In genomic region chr9:77620482-77620881, GRCm38 (mm10) we compare ENCODE assay signal across 12 mouse cellular contexts. TPM values are rescaled to one million over a fixed set of nuclear protein-coding genes. Genes with fewer than 3 reads are reported as not detected.
DNase-seq lines count a peak whose midpoint lies in the region; ATAC-seq and TF ChIP-seq lines count a peak whose summit lies in the region.
"Had no signal": no experiment of that assay in that cellular context is flagged by ENCODE, and none has a peak within 500 bp of the region (broad histone marks: within the 10 kb centered on the region; RNA-seq: fewer than 3 reads in every experiment).

No protein-coding gene starts in this region.

- H3K9me3 ChIP-seq in heart, embryonic 12.5 days (replicated peaks): no peaks in the 10 kb centered on the region
- H3K9me3 ChIP-seq in stomach, postnatal 0 days (ENCODE audit: control insufficient read depth, low read length): no peaks in the 10 kb centered on the region
- H3K9me3 ChIP-seq: limb, embryonic 12.5 days; midbrain, embryonic 12.5 days had no signal

- no peak overlapping the region for H3K9ac ChIP-seq in heart, embryonic 12.5 days
- H3K9ac ChIP-seq in stomach, postnatal 0 days (ENCODE audit: low read length): no peak overlapping the region
- H3K9ac ChIP-seq: limb, embryonic 12.5 days; midbrain, embryonic 12.5 days had no signal

- H3K4me3 ChIP-seq in heart, embryonic 12.5 days: no peak overlapping the region
- no peak overlapping the region for H3K4me3 ChIP-seq in stomach, postnatal 0 days (ENCODE audit: low read depth, low read length)
- H3K4me3 ChIP-seq: limb, embryonic 12.5 days; midbrain, embryonic 12.5 days had no signal

- no peak overlapping the region for H3K27ac ChIP-seq in heart, embryonic 12.5 days (ENCODE audit: poor library complexity, severe bottlenecking)
- no peak overlapping the region for H3K27ac ChIP-seq in stomach, postnatal 0 days (replicated peaks)
- H3K27ac ChIP-seq: limb, embryonic 12.5 days; midbrain, embryonic 12.5 days had no signal

- no peaks in the 10 kb centered on the region for H3K27me3 ChIP-seq in heart, embryonic 12.5 days (replicated peaks)
- no peaks in the 10 kb centered on the region for H3K27me3 ChIP-seq in stomach, postnatal 0 days (ENCODE audit: control insufficient read depth, insufficient read depth, low read length)
- H3K27me3 ChIP-seq: limb, embryonic 12.5 days; midbrain, embryonic 12.5 days had no signal

- H3K4me1 ChIP-seq in heart, embryonic 12.5 days (replicated peaks): peaks cover 19% of the 10 kb centered on the region
- H3K4me1 ChIP-seq in stomach, postnatal 0 days (replicated peaks; ENCODE audit: control insufficient read depth, insufficient read depth): no peaks in the 10 kb centered on the region
- H3K4me1 ChIP-seq: limb, embryonic 12.5 days; midbrain, embryonic 12.5 days had no signal

- WGBS in heart, embryonic 12.5 days: 55% methylated on average over 2 of the region's 2 CpGs
- 31% methylated on average over 2 of the region's 2 CpGs for WGBS in stomach, postnatal 0 days

- TF ChIP-seq EP300 in stomach, postnatal 0 days (optimal IDR thresholded peaks at IDR 0.05): no peak

- intact Hi-C loops in heart, postnatal 10 days (cut with DNase I): no loop called here

- H3K36me3 ChIP-seq in heart, embryonic 12.5 days: no peaks in the 10 kb centered on the region
- H3K36me3 ChIP-seq in stomach, postnatal 0 days (ENCODE audit: control insufficient read depth, insufficient read depth, low read length): no peaks in the 10 kb centered on the region
- H3K36me3 ChIP-seq: limb, embryonic 12.5 days; midbrain, embryonic 12.5 days had no signal

- H3K4me2 ChIP-seq in heart, embryonic 12.5 days: no peak overlapping the region
- no peak overlapping the region for H3K4me2 ChIP-seq in stomach, postnatal 0 days (replicated peaks; ENCODE audit: low read depth)
- H3K4me2 ChIP-seq: limb, embryonic 12.5 days; midbrain, embryonic 12.5 days had no signal

- DNase-seq in heart, adult 11 months: peak; percentile 94
- DNase-seq in lung, postnatal 25 days (ENCODE audit: low spot score): peak; percentile 35
- no peak for DNase-seq in lung, postnatal 4 days
- peak; percentile 66 to 78 for DNase-seq in heart, postnatal 10 days
- peak; percentile 7 for DNase-seq in mesoderm, embryonic 11.5 days (ENCODE audit: low read depth, low spot score)
- no peak for DNase-seq in spleen, adult 18-20 months
- DNase-seq in stomach, postnatal 0 days (ENCODE audit: low spot score): no peak

- TF ChIP-seq CTCF in stomach, postnatal 0 days (IDR thresholded peaks at IDR 0.05; ENCODE audit: low read depth): no peak

- ATAC-seq in heart, embryonic 12.5 days (ENCODE audit: insufficient number of reproducible peaks, low FRiP score): no peak
- no peak for ATAC-seq in stomach, postnatal 0 days (ENCODE audit: low FRiP score, low TSS enrichment)

RNA-seq across cellular contexts. Expression of gene Klhl31, which starts 15.8 kb away (rescaled TPM):
- 59.4 and 62.3 TPM in 2 replicates for polyA plus RNA-seq in heart, embryonic 12.5 days (2016; fragmentation: Nextera tagmentation; extraction: Ambion mirVana)
- 100 to 1,000 TPM; 115 to 125 TPM for total RNA-seq in heart, postnatal 10 days (2021)
- polyA plus RNA-seq in stomach, postnatal 0 days (2015; fragmentation: Nextera tagmentation; extraction: Ambion mirVana): 0.08 and 0.17 TPM in 2 replicates
- total RNA-seq: adrenal gland, postnatal 36 days; common myeloid progenitor, adult 5-6 weeks had no signal

Comparison
In these comparisons a context has a peak if more than half of its experiments do, and no peak if none do; other contexts are left out.
1. DNase-seq: peak in heart, adult 11 months (single experiment), lung, postnatal 25 days (single experiment), heart, postnatal 10 days (2 of 2) and mesoderm, embryonic 11.5 days (single experiment); none in lung, postnatal 4 days (0 of 2), spleen, adult 18-20 months (0 of 2) and stomach, postnatal 0 days (single experiment).
2. RNA of gene Klhl31, which starts 15.8 kb away (polyA plus RNA-seq): 59.4 to 62.3 TPM in heart, embryonic 12.5 days; 0.08 to 0.17 TPM in stomach, postnatal 0 days; every median in the first group is over 10 times any median in the second.